Mouse (Mus musculus): ENCODE results near the gene Bricd5.

DNA sequence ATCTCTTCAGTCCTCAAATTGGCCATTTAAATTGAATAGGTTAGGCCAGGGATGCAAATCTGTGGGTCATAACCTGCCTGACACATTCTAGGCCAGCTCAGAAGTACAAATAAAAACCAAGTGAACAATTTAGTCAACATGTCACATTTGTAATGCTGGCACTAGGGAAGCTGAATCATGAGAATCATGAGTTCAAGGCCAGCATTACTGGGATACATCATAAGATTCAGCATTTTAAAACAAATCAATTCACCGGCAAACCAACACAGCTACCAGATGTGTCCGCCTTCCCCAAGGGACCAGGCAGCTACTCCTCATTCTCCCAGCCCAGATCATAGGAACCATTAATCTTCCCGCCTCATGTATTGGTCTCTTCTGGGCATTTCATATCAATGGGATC lies 9.8 kb downstream of the Bricd5 start:
- TF ChIP-seq CTCF (IDR thresholded peaks at IDR 0.05; ENCODE audit: borderline replicate concordance, insufficient read depth, low read depth, low read length) (no peak), POLR2A (IDR thresholded peaks at IDR 0.05; ENCODE audit: borderline replicate concordance, insufficient read depth, low read length) (no peak)

Measured in cerebellum, adult 2 months (tissue).